ENCODE assay signal across 8 mouse cellular contexts in genomic region chr17:35635699-35636111, GRCm38 (mm10). TPM values are rescaled to one million over a fixed set of nuclear protein-coding genes. Genes with fewer than 3 reads are reported as not detected.
DNase-seq lines count a peak whose midpoint lies in the region; ATAC-seq lines count a peak whose summit lies in the region.

No protein-coding gene starts in this region.

- intact Hi-C loops in heart, postnatal 25 days (cut with DNase I): loop anchor here (1.0 kb wide), 1 partner anchor 90 kb away; no protein-coding TSS in a partner anchor
- intact Hi-C loops in left cerebral cortex, postnatal 14 days (cut with DNase I): loop anchor here (2.0 kb wide), 2 partner anchors 45 to 89 kb away; no protein-coding TSS in a partner anchor

- H3K4me3 ChIP-seq in intestine, embryonic 14.5 days (ENCODE audit: low read depth, low read length): peak overlapping the region; percentile 36
- peak overlapping the region; percentile 49 for H3K4me3 ChIP-seq in midbrain, embryonic 10.5 days

- H3K27me3 ChIP-seq in intestine, embryonic 14.5 days (replicated peaks; ENCODE audit: control insufficient read depth, insufficient read depth, low read length): no peaks in the 10 kb centered on the region; the same call in 1 of the 2 replicates
- peaks cover 10% of the 10 kb centered on the region for H3K27me3 ChIP-seq in midbrain, embryonic 10.5 days (ENCODE audit: low read depth, poor library complexity, severe bottlenecking)

- H3K27ac ChIP-seq in intestine, embryonic 14.5 days (ENCODE audit: low read depth): no peak overlapping the region
- H3K27ac ChIP-seq in midbrain, embryonic 10.5 days (replicated peaks): no peak overlapping the region

- H3K4me2 ChIP-seq in intestine, embryonic 14.5 days (ENCODE audit: low read length): peak overlapping the region; percentile 66

- peak; percentile 94 for DNase-seq in heart, adult 11 months
- no peak for DNase-seq in heart, postnatal 25 days (ENCODE audit: low spot score)
- peak; percentile 55 to 57 for DNase-seq in gastrocnemius, adult 8-10 months (ENCODE audit: low spot score in 2 of 2)
- peak; percentile 90 for DNase-seq in intestine, embryonic 14.5 days (ENCODE audit: low spot score)
- DNase-seq in left cerebral cortex, postnatal 14 days (ENCODE audit: low spot score in 2 of 2): peak; percentile 90 to 92
- peak; percentile 78 for DNase-seq in midbrain, embryonic 10.5 days (ENCODE audit: low spot score)
- peak; percentile 42 for DNase-seq in skeletal muscle tissue, adult 2 months (ENCODE audit: low read depth, low spot score)

- H3K9me3 ChIP-seq in intestine, embryonic 14.5 days (ENCODE audit: control insufficient read depth, low read length): no peaks in the 10 kb centered on the region
- no peaks in the 10 kb centered on the region for H3K9me3 ChIP-seq in midbrain, embryonic 10.5 days (replicated peaks)

- peak; percentile 79 for ATAC-seq in common myeloid progenitor, adult 5-6 weeks (replicated peaks; ENCODE audit: low read depth, poor library complexity, severe bottlenecking)
- ATAC-seq in intestine, embryonic 14.5 days (replicated peaks; ENCODE audit: low FRiP score, low TSS enrichment, low read depth): peak; percentile 48

- H3K9ac ChIP-seq in intestine, embryonic 14.5 days (ENCODE audit: low read length): peak overlapping the region; percentile 32; the same call in 1 of the 2 replicates

- H3K4me1 ChIP-seq in intestine, embryonic 14.5 days (replicated peaks; ENCODE audit: control insufficient read depth, insufficient read depth, low read length): peaks cover 12% of the 10 kb centered on the region; the same call in 1 of the 2 replicates
- H3K4me1 ChIP-seq in midbrain, embryonic 10.5 days: peaks cover 15% of the 10 kb centered on the region

- WGBS in intestine, embryonic 14.5 days: 1% methylated on average over 15 of the region's 15 CpGs
- 3% methylated on average over 15 of the region's 15 CpGs for WGBS in midbrain, embryonic 10.5 days

- no peaks in the 10 kb centered on the region for H3K36me3 ChIP-seq in intestine, embryonic 14.5 days (ENCODE audit: control insufficient read depth, insufficient read depth, low read length)
- H3K36me3 ChIP-seq in midbrain, embryonic 10.5 days: no peaks in the 10 kb centered on the region

RNA-seq across cellular contexts. Expression of gene Mucl3, which starts 7.8 kb away (rescaled TPM):
- not detected for total RNA-seq in heart, postnatal 25 days (2021)
- not detected in 2 replicates for total RNA-seq in common myeloid progenitor, adult 5-6 weeks (2017)
- total RNA-seq in gastrocnemius, adult 8-10 months (2022): not detected
- polyA plus RNA-seq in intestine, embryonic 14.5 days (2014; fragmentation: Nextera tagmentation; extraction: Ambion mirVana): 0.39 and 0.77 TPM in 2 replicates
- not detected for total RNA-seq in left cerebral cortex, postnatal 14 days (2021)
- polyA plus RNA-seq in midbrain, embryonic 10.5 days (2016; fragmentation: Nextera tagmentation; extraction: Ambion mirVana): 0.17 and 0.22 TPM in 2 replicates

RNA-seq across cellular contexts. Expression of gene Gm9573, which starts 9.3 kb away (rescaled TPM):
- total RNA-seq in heart, postnatal 25 days (2021): not detected
- total RNA-seq in common myeloid progenitor, adult 5-6 weeks (2017): not detected in 2 replicates
- total RNA-seq in gastrocnemius, adult 8-10 months (2022): not detected
- not detected in 2 replicates for polyA plus RNA-seq in intestine, embryonic 14.5 days (2014; fragmentation: Nextera tagmentation; extraction: Ambion mirVana)
- total RNA-seq in left cerebral cortex, postnatal 14 days (2021): not detected
- not detected in 2 replicates for polyA plus RNA-seq in midbrain, embryonic 10.5 days (2016; fragmentation: Nextera tagmentation; extraction: Ambion mirVana)

RNA-seq across cellular contexts. Expression of gene Vars2, which starts 31.7 kb away (rescaled TPM):
- 10 to 100 TPM; 32.3 TPM for total RNA-seq in heart, postnatal 25 days (2021)
- 13.2 and 44.4 TPM in 2 replicates for total RNA-seq in common myeloid progenitor, adult 5-6 weeks (2017)
- 10 to 100 TPM in 2 of 4 experiments, 1 to 10 TPM in 2; 9.0 to 15.4 (median 10.3) TPM for total RNA-seq in gastrocnemius, adult 8-10 months (2022)
- polyA plus RNA-seq in intestine, embryonic 14.5 days (2014; fragmentation: Nextera tagmentation; extraction: Ambion mirVana): 16.0 and 18.1 TPM in 2 replicates
- 10 to 100 TPM; 31.1 to 40.8 TPM for total RNA-seq in left cerebral cortex, postnatal 14 days (2021)
- polyA plus RNA-seq in midbrain, embryonic 10.5 days (2016; fragmentation: Nextera tagmentation; extraction: Ambion mirVana): 19.3 and 20.6 TPM in 2 replicates

RNA-seq across cellular contexts. Expression of gene Sfta2, which starts 34.4 kb away (rescaled TPM):
- total RNA-seq in heart, postnatal 25 days (2021): not detected
- not detected in 2 replicates for total RNA-seq in common myeloid progenitor, adult 5-6 weeks (2017)
- not detected for total RNA-seq in gastrocnemius, adult 8-10 months (2022)
- 3.3 and 3.6 TPM in 2 replicates for polyA plus RNA-seq in intestine, embryonic 14.5 days (2014; fragmentation: Nextera tagmentation; extraction: Ambion mirVana)
- total RNA-seq in left cerebral cortex, postnatal 14 days (2021): not detected
- polyA plus RNA-seq in midbrain, embryonic 10.5 days (2016; fragmentation: Nextera tagmentation; extraction: Ambion mirVana): not detected in 2 replicates

RNA-seq across cellular contexts. Expression of gene Gtf2h4, which starts 37.8 kb away (rescaled TPM):
- 10 to 100 TPM; 17.5 to 18.3 TPM for total RNA-seq in heart, postnatal 25 days (2021)
- 16.5 and 23.3 TPM in 2 replicates for total RNA-seq in common myeloid progenitor, adult 5-6 weeks (2017)
- 10 to 100 TPM; 16.0 to 21.6 (median 17.9) TPM for total RNA-seq in gastrocnemius, adult 8-10 months (2022)
- 47.2 and 49.9 TPM in 2 replicates for polyA plus RNA-seq in intestine, embryonic 14.5 days (2014; fragmentation: Nextera tagmentation; extraction: Ambion mirVana)
- total RNA-seq in left cerebral cortex, postnatal 14 days (2021): 10 to 100 TPM; 23.0 to 26.2 TPM
- 50.1 and 52.3 TPM in 2 replicates for polyA plus RNA-seq in midbrain, embryonic 10.5 days (2016; fragmentation: Nextera tagmentation; extraction: Ambion mirVana)
